18 mouse cellular contexts compared by ENCODE assay signal in genomic region chr16:92407883-92408282, GRCm38 (mm10). TPM values are rescaled to one million over a fixed set of nuclear protein-coding genes. Genes with fewer than 3 reads are reported as not detected.
DNase-seq lines count a peak whose midpoint lies in the region; ATAC-seq lines count a peak whose summit lies in the region.
"Had no signal": no experiment of that assay in that cellular context is flagged by ENCODE, and none has a peak within 500 bp of the region (broad histone marks: within the 10 kb centered on the region; RNA-seq: fewer than 3 reads in every experiment).

No protein-coding gene starts in this region.

- no peak overlapping the region for H3K4me2 ChIP-seq in kidney, embryonic 14.5 days (replicated peaks; ENCODE audit: low read depth, low read length)
- H3K4me2 ChIP-seq in intestine, embryonic 15.5 days (replicated peaks): no peak overlapping the region
- H3K4me2 ChIP-seq: embryonic facial prominence, embryonic 13.5 days; heart, embryonic 15.5 days; hindbrain, embryonic 13.5 days; midbrain, embryonic 13.5 days had no signal

- no peaks in the 10 kb centered on the region for H3K36me3 ChIP-seq in kidney, embryonic 14.5 days (ENCODE audit: control insufficient read depth, insufficient read depth, low read length)
- H3K36me3 ChIP-seq in intestine, embryonic 15.5 days: no peaks in the 10 kb centered on the region
- H3K36me3 ChIP-seq: embryonic facial prominence, embryonic 13.5 days; heart, embryonic 15.5 days; hindbrain, embryonic 13.5 days; midbrain, embryonic 13.5 days had no signal

- H3K9me3 ChIP-seq in kidney, embryonic 14.5 days (ENCODE audit: control insufficient read depth, low read length): no peaks in the 10 kb centered on the region
- no peaks in the 10 kb centered on the region for H3K9me3 ChIP-seq in intestine, embryonic 15.5 days
- H3K9me3 ChIP-seq: embryonic facial prominence, embryonic 13.5 days; heart, embryonic 15.5 days; hindbrain, embryonic 13.5 days; midbrain, embryonic 13.5 days had no signal

- DNase-seq in kidney, adult 11 months: peak; percentile 80
- DNase-seq in kidney, adult 9 months: peak; percentile 90
- peak; percentile 26 for DNase-seq in lung, postnatal 36 days
- DNase-seq in retina, postnatal 1 day: no peak
- no peak for DNase-seq in B cell, adult 2 months
- DNase-seq: adrenal gland, adult 8-10 months; cerebellum, adult 11-12 months; gastrocnemius, postnatal 36 days; thymus, postnatal 36 days had no signal

- H3K27ac ChIP-seq in kidney, embryonic 14.5 days (ENCODE audit: low read depth, low read length): no peak overlapping the region
- H3K27ac ChIP-seq in intestine, embryonic 15.5 days: peak overlapping the region; percentile 44; the same call in 1 of the 2 replicates
- H3K27ac ChIP-seq: embryonic facial prominence, embryonic 13.5 days; heart, embryonic 15.5 days; hindbrain, embryonic 13.5 days; left cerebral cortex, adult 2 months; macrophage; midbrain, embryonic 13.5 days had no signal

- no peak overlapping the region for H3K4me3 ChIP-seq in kidney, embryonic 14.5 days (ENCODE audit: low read length)
- no peak overlapping the region for H3K4me3 ChIP-seq in intestine, embryonic 15.5 days (replicated peaks)
- H3K4me3 ChIP-seq: embryonic facial prominence, embryonic 13.5 days; heart, embryonic 15.5 days; hindbrain, embryonic 13.5 days; left cerebral cortex, adult 2 months; midbrain, embryonic 13.5 days had no signal

- 42% methylated on average over 2 of the region's 2 CpGs for WGBS in kidney, embryonic 14.5 days
- 49% methylated on average over 2 of the region's 2 CpGs for WGBS in intestine, embryonic 15.5 days

- no peak overlapping the region for H3K9ac ChIP-seq in kidney, embryonic 14.5 days (ENCODE audit: low read depth, low read length)
- no peak overlapping the region for H3K9ac ChIP-seq in intestine, embryonic 15.5 days
- H3K9ac ChIP-seq: embryonic facial prominence, embryonic 13.5 days; heart, embryonic 15.5 days; hindbrain, embryonic 13.5 days; midbrain, embryonic 13.5 days had no signal

- H3K4me1 ChIP-seq in kidney, embryonic 14.5 days (ENCODE audit: control insufficient read depth, insufficient read depth, low read length): peaks cover 20% of the 10 kb centered on the region
- peaks cover 20% of the 10 kb centered on the region for H3K4me1 ChIP-seq in intestine, embryonic 15.5 days (replicated peaks)

- H3K27me3 ChIP-seq in kidney, embryonic 14.5 days (ENCODE audit: control insufficient read depth, insufficient read depth, low read length): no peaks in the 10 kb centered on the region
- H3K27me3 ChIP-seq in intestine, embryonic 15.5 days (replicated peaks): no peaks in the 10 kb centered on the region
- H3K27me3 ChIP-seq: embryonic facial prominence, embryonic 13.5 days; heart, embryonic 15.5 days; hindbrain, embryonic 13.5 days; midbrain, embryonic 13.5 days had no signal

- no peak for ATAC-seq in kidney, embryonic 14.5 days (ENCODE audit: low FRiP score, low TSS enrichment)
- ATAC-seq in intestine, embryonic 15.5 days: peak; percentile 70
- ATAC-seq: midbrain, embryonic 13.5 days had no signal

RNA-seq across cellular contexts. Expression of gene Kcne1, which starts 48.6 kb away (rescaled TPM):
- polyA plus RNA-seq in kidney, embryonic 14.5 days (2014; fragmentation: Nextera tagmentation; extraction: Ambion mirVana): 0.85 and 1.5 TPM in 2 replicates
- 0.25 TPM in 1 of 2 replicates, not detected in the other for polyA plus RNA-seq in intestine, embryonic 15.5 days (2015; fragmentation: Nextera tagmentation; extraction: Ambion mirVana)
- polyA plus RNA-seq: large intestine, adult 2 months; macrophage; midbrain, embryonic 13.5 days had no signal

Comparison
In these comparisons a context has a peak if more than half of its experiments do, and no peak if none do; other contexts are left out.
1. DNase-seq: peak in kidney, adult 11 months (single experiment), kidney, adult 9 months (single experiment) and lung, postnatal 36 days (single experiment); none in retina, postnatal 1 day (single experiment) and B cell, adult 2 months (0 of 2).